Mouse (Mus musculus) kidney, embryonic 16.5 days (tissue): ENCODE results near the gene Gm4952. TPM values are rescaled to one million over a fixed set of nuclear protein-coding genes. Genes with fewer than 3 reads are reported as not detected.

ENCODE experiments used
- ATAC-seq: fragments of 200-750 bp; cut with Nextera tagmentation; 2 replicates; pipeline ENCODE4 v1.8.0; 2017; ENCODE audit warnings: moderate TSS enrichment; ENCODE audit not compliant: low FRiP score, low TSS enrichment
- H3K27ac ChIP-seq: fragments of 300-500 bp; sonication (generic); 2 replicates; pipeline ENCODE4 v1.5.1; 2014; ENCODE audit warnings: low read length
- H3K27me3 ChIP-seq: fragments of 300-500 bp; sonication (generic); 2 replicates; pipeline ENCODE4 v1.6.1; 2014; ENCODE audit warnings: low read length, control low read depth, mixed read lengths; ENCODE audit not compliant: insufficient read depth
- H3K36me3 ChIP-seq: fragments of 300-500 bp; sonication (generic); 2 replicates; pipeline ENCODE4 v1.6.1; 2014; ENCODE audit warnings: low read length, control low read depth, mixed read lengths; ENCODE audit not compliant: insufficient read depth
- H3K4me1 ChIP-seq: fragments of 300-500 bp; sonication (generic); 2 replicates; pipeline ENCODE4 v1.6.1; 2014; ENCODE audit warnings: low read length, control low read depth, mixed read lengths; ENCODE audit not compliant: insufficient read depth
- H3K4me2 ChIP-seq: fragments of 300-500 bp; sonication (generic); replicated peaks from 2 replicates; pipeline ENCODE4 v1.6.1; 2014; ENCODE audit warnings: low read depth, low read length
- H3K4me3 ChIP-seq: fragments of 300-500 bp; sonication (generic); 2 replicates; pipeline ENCODE4 v1.5.1; 2014; ENCODE audit warnings: mild to moderate bottlenecking, low read length
- H3K9ac ChIP-seq: fragments of 300-500 bp; sonication (generic); replicated peaks from 2 replicates; pipeline ENCODE4 v1.6.1; 2014; ENCODE audit warnings: low read length
- H3K9me3 ChIP-seq: fragments of 300-500 bp; sonication (generic); 2 replicates; pipeline ENCODE4 v1.6.1; 2016; ENCODE audit warnings: low read length, control low read depth
- WGBS: fragments of 180-500 bp; shearing (Covaris S2); extraction: QIAGEN DNeasy Blood & Tissue Kit; methylation state at CpG from one replicate; pipeline ENCODE4 v1.1.7; 2014; 5-methylcytosine and 5-hydroxymethylcytosine counted together
- polyA plus RNA-seq: library from polyadenylated mRNA; unstranded; fragments of >200 nt; fragmentation: Nextera tagmentation; extraction: Ambion mirVana; gene quantifications from 2 replicates; pipeline ENCODE4 v1.2.1, GENCODE M21; 2015

Gene Gm4952
- polyA plus RNA-seq, 1 experiment from 2014 or later: 0.31 TPM

DNA sequence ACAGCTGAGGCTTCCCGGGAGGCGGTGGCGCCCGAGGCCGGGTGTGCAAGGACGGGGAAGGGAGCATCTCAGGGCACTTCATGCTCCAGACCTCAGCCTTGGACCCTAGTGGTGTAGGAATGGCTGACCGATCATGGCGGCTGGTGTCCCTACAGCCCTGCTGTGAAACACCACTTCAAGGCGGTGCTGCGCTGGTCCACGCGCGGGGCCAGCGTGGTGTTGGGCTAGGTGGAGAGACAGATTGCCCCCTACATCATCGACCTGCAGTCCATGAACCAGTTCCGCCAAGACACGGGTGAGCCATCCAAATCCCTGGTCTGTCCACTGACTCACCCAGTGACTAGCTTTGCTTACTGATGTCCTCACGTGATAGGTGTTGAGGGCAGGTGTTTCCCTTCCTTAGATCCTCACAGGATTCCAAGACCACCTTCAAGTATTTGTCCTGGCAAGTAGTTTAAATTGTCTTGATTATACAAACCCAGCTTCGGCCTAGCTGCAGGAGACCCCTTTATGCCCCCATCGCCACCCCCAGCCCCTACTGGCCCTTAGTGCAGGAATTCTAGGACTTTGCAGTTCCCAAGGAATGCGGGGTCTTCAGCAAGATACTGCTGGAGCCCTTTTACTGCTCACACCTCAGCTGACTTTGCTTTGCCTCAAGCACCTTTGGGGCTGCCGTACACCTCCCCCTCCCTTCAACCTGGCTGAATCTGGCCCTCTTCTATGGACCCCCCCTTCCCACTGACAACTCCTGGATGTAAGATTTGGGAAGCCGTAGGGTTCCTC lies 3.3 kb upstream of the Gm4952 start:
- ATAC-seq: peak; percentile 67
- Histone ChIP-seq H3K27me3 (no peaks in the 10 kb centered on the region), H3K36me3 (no peaks in the 10 kb centered on the region), H3K9me3 (no peaks in the 10 kb centered on the region), H3K4me3 (peak overlapping the region; percentile 73), H3K4me2 (peak overlapping the region; percentile 99), H3K27ac (peak overlapping the region; percentile 87), H3K4me1 (peaks cover 11% of the 10 kb centered on the region), H3K9ac (peak overlapping the region; percentile 81)
- 13% methylated on average over 23 of the region's 23 CpGs for WGBS

DNA sequence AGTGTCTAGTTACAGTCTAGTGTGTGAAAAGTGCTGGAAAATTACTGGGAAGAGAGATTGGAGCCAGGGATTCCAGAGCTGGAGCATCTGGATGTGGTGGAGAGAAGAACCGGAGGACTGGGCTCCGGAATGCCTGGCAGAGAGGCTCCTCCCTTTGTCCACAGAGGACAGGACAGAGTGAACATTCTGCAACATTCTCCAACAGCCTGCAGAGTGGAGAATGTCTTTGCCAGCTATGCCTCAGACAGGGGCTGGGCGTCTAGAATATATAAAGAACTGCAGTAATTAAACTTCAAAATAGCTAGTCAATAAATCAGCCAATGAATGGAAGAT lies 2.7 kb upstream of the Gm4952 start:
- 61% methylated on average over 3 of the region's 3 CpGs for WGBS
- Histone ChIP-seq H3K27me3 (no peaks in the 10 kb centered on the region), H3K4me3 (peak overlapping the region; percentile 73), H3K27ac (peak overlapping the region; percentile 87; the same call in 1 of the 2 replicates), H3K4me1 (peaks cover 11% of the 10 kb centered on the region), H3K9me3 (no peaks in the 10 kb centered on the region), H3K4me2 (peak overlapping the region; percentile 99), H3K36me3 (no peaks in the 10 kb centered on the region), H3K9ac (peak overlapping the region; percentile 81)
- no peak for ATAC-seq

- 50% methylated on average over 3 of the region's 3 CpGs for WGBS
- H3K4me2 ChIP-seq: 0 out of 2 replicates have a peak overlapping the region, but pooled peaks have one; percentile 7
- H3K4me3 ChIP-seq: no peak overlapping the region
- ATAC-seq: no peak
- no peaks in the 10 kb centered on the region for H3K36me3 ChIP-seq
- H3K9ac ChIP-seq: no peak overlapping the region
- H3K27ac ChIP-seq: no peak overlapping the region
- peaks cover 11% of the 10 kb centered on the region for H3K4me1 ChIP-seq
- no peaks in the 10 kb centered on the region for H3K27me3 ChIP-seq
- no peaks in the 10 kb centered on the region for H3K9me3 ChIP-seq
Observed at GRCm38 (mm10) chr19:12598674-12599073, 1.1 kb upstream of the Gm4952 start.

- Histone ChIP-seq H3K9ac (no peak overlapping the region), H3K27me3 (no peaks in the 10 kb centered on the region), H3K36me3 (no peaks in the 10 kb centered on the region), H3K9me3 (no peaks in the 10 kb centered on the region), H3K4me3 (no peak overlapping the region), H3K27ac (no peak overlapping the region), H3K4me1 (peaks cover 11% of the 10 kb centered on the region), H3K4me2 (no peak overlapping the region)
- ATAC-seq: no peak
- WGBS: 36% methylated on average over 2 of the region's 2 CpGs
Observed at GRCm38 (mm10) chr19:12600684-12601480, 1.1 kb downstream of the Gm4952 start.

- H3K27ac ChIP-seq: no peak overlapping the region
- no peak overlapping the region for H3K4me2 ChIP-seq
- no peaks in the 10 kb centered on the region for H3K9me3 ChIP-seq
- no peak overlapping the region for H3K4me3 ChIP-seq
- no peaks in the 10 kb centered on the region for H3K36me3 ChIP-seq
- H3K4me1 ChIP-seq: no peaks in the 10 kb centered on the region
- H3K27me3 ChIP-seq: no peaks in the 10 kb centered on the region
- ATAC-seq: peak; percentile 42; the same call in 1 of the 2 replicates
- H3K9ac ChIP-seq: no peak overlapping the region
Observed at GRCm38 (mm10) chr19:12608336-12608735, 8.6 kb downstream of the Gm4952 start.

- ATAC-seq: no peak
- no peak overlapping the region for H3K4me3 ChIP-seq
- H3K4me1 ChIP-seq: no peaks in the 10 kb centered on the region
- H3K9ac ChIP-seq: no peak overlapping the region
- H3K4me2 ChIP-seq: no peak overlapping the region
- WGBS: 72% methylated on average over 1 of the region's 1 CpGs
- H3K27me3 ChIP-seq: no peaks in the 10 kb centered on the region
- no peaks in the 10 kb centered on the region for H3K36me3 ChIP-seq
- H3K9me3 ChIP-seq: no peaks in the 10 kb centered on the region
- H3K27ac ChIP-seq: no peak overlapping the region
Observed at GRCm38 (mm10) chr19:12613646-12614045, 13.9 kb downstream of the Gm4952 start.

DNA sequence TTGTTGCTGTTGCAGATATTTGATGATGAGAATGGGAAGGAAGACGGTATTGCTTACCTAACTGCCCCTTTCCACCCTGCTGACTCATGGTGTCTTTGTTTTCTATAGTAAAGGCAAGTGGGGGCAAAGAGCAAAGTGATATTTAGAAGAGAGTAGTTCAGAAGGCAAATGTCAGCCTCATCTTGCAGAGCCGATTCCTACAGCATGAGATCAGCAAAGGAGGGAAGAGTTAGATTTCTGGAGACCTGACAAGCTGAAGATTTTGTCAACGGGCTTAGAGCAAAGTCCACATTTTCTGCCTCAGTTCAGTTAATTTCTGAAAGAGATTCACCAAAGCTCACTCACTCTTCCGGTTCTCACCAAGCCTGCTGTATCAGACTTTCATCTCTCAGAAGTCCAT lies 33.4 kb downstream of the Gm4952 start, which contains the start of gene Glyat:
Glyat (plus strand) TSS at position 133 of the 400 bp plus-strand sequence.
- Histone ChIP-seq H3K27me3 (no peaks in the 10 kb centered on the region), H3K27ac (no peak within 1 kb of the TSS), H3K4me3 (peak within 1 kb of the TSS; percentile 5; the same call in 1 of the 2 replicates), H3K4me2 (0 out of 2 replicates have a peak within 1 kb of the TSS, but pooled peaks have one; percentile 12), H3K9ac (no peak within 1 kb of the TSS), H3K36me3 (no peaks in the 10 kb centered on the region), H3K9me3 (no peaks in the 10 kb centered on the region), H3K4me1 (no peaks in the 10 kb centered on the region)
- WGBS: 71% methylated on average over 4 of the region's 4 CpGs
- no peak for ATAC-seq

GRCm38 (mm10) chr19:12634259-12634658 lies 34.5 kb downstream of the Gm4952 start:
- H3K27ac ChIP-seq: no peak overlapping the region
- H3K36me3 ChIP-seq: no peaks in the 10 kb centered on the region
- H3K4me1 ChIP-seq: no peaks in the 10 kb centered on the region
- 77% methylated on average over 3 of the region's 3 CpGs for WGBS
- no peak for ATAC-seq
- H3K4me2 ChIP-seq: no peak overlapping the region
- H3K27me3 ChIP-seq: no peaks in the 10 kb centered on the region
- H3K9ac ChIP-seq: no peak overlapping the region
- no peak overlapping the region for H3K4me3 ChIP-seq
- H3K9me3 ChIP-seq: no peaks in the 10 kb centered on the region

GRCm38 (mm10) chr19:12634963-12635362 lies 35.2 kb downstream of the Gm4952 start:
- Histone ChIP-seq H3K4me2 (no peak overlapping the region; the same call in 1 of the 2 replicates), H3K36me3 (no peaks in the 10 kb centered on the region)
- 91% methylated on average over 4 of the region's 4 CpGs for WGBS

GRCm38 (mm10) chr19:12636863-12637262 lies 37.1 kb downstream of the Gm4952 start:
- Histone ChIP-seq H3K27me3 (no peaks in the 10 kb centered on the region), H3K4me3 (no peak overlapping the region), H3K4me1 (no peaks in the 10 kb centered on the region), H3K9ac (no peak overlapping the region), H3K27ac (no peak overlapping the region), H3K4me2 (no peak overlapping the region), H3K9me3 (no peaks in the 10 kb centered on the region), H3K36me3 (no peaks in the 10 kb centered on the region)
- no peak for ATAC-seq
- WGBS: 77% methylated on average over 3 of the region's 3 CpGs

More at GRCm38 (mm10) chr19:12634963-12635362, 35.2 kb downstream of the Gm4952 start:
- H3K4me3 ChIP-seq: no peak overlapping the region
- ATAC-seq: no peak
- no peak overlapping the region for H3K27ac ChIP-seq
- H3K4me1 ChIP-seq: no peaks in the 10 kb centered on the region
- H3K9me3 ChIP-seq: no peaks in the 10 kb centered on the region
- no peaks in the 10 kb centered on the region for H3K27me3 ChIP-seq
- H3K9ac ChIP-seq: no peak overlapping the region
